Mouse (Mus musculus) hindbrain, embryonic 14.5 days (tissue): ENCODE data around the gene Dock4. TPM values are rescaled to one million over a fixed set of nuclear protein-coding genes. Genes with fewer than 3 reads are reported as not detected.

Experiments used
- ATAC-seq: fragments of 200-750 bp; cut with Nextera tagmentation; 2 replicates; pipeline ENCODE4 v1.8.0; 2017; ENCODE audit warnings: moderate number of reproducible peaks, mild to moderate bottlenecking, moderate TSS enrichment, moderate library complexity; ENCODE audit not compliant: low FRiP score
- DNase-seq: peaks from one replicate; pipeline ENCODE4 v3.0.0-alpha.2; 2015; ENCODE audit warnings: low spot score
- H3K27ac ChIP-seq: fragments of 300-500 bp; sonication (generic); 2 replicates; pipeline ENCODE4 v1.5.1; 2014; ENCODE audit warnings: mild to moderate bottlenecking, moderate library complexity
- H3K27me3 ChIP-seq: fragments of 300-500 bp; sonication (generic); 2 replicates; pipeline ENCODE4 v1.6.1; 2014; ENCODE audit warnings: mild to moderate bottlenecking, low read length, mixed read lengths; ENCODE audit not compliant: control insufficient read depth, insufficient read depth
- H3K36me3 ChIP-seq: fragments of 300-500 bp; sonication (generic); replicated peaks from 2 replicates; pipeline ENCODE4 v1.6.1; 2014; ENCODE audit not compliant: control insufficient read depth, insufficient read depth
- H3K4me1 ChIP-seq: fragments of 300-500 bp; sonication (generic); replicated peaks from 2 replicates; pipeline ENCODE4 v1.6.1; 2014; ENCODE audit warnings: antibody characterized with exemption, low read length, mixed read lengths; ENCODE audit not compliant: control insufficient read depth, insufficient read depth
- H3K4me2 ChIP-seq: fragments of 300-500 bp; sonication (generic); replicated peaks from 2 replicates; pipeline ENCODE4 v1.6.1; 2014; ENCODE audit warnings: mild to moderate bottlenecking, moderate library complexity
- H3K4me3 ChIP-seq: fragments of 300-500 bp; sonication (generic); replicated peaks from 2 replicates; pipeline ENCODE4 v1.5.1; 2014; ENCODE audit warnings: mild to moderate bottlenecking, low read length
- H3K9ac ChIP-seq: fragments of 300-500 bp; sonication (generic); 2 replicates; pipeline ENCODE4 v1.6.1; 2014
- H3K9me3 ChIP-seq: fragments of 300-500 bp; sonication (generic); 2 replicates; pipeline ENCODE4 v1.6.1; 2016; ENCODE audit warnings: low read length; ENCODE audit not compliant: control insufficient read depth
- WGBS: fragments of 180-500 bp; shearing (Covaris S2); extraction: QIAGEN DNeasy Blood & Tissue Kit; methylation state at CpG from one replicate; pipeline ENCODE4 v1.1.7; 2014; 5-methylcytosine and 5-hydroxymethylcytosine counted together
- polyA plus RNA-seq: library from polyadenylated mRNA; unstranded; fragments of >200 nt; fragmentation: Nextera tagmentation; extraction: Ambion mirVana; gene quantifications from 2 replicates; pipeline ENCODE4 v1.2.1, GENCODE M21; 2014

Dock4 gene
- polyA plus RNA-seq, 1 experiment from 2014 or later: 34.1 TPM

GRCm38 (mm10) chr12:40585456-40586141 lies 139.8 kb downstream of the Dock4 start:
- H3K27me3 ChIP-seq: no peaks in the 10 kb centered on the region
- no peak overlapping the region for H3K27ac ChIP-seq
- H3K9me3 ChIP-seq: no peaks in the 10 kb centered on the region
- H3K4me1 ChIP-seq: no peaks in the 10 kb centered on the region
- H3K9ac ChIP-seq: no peak overlapping the region
- 89% methylated on average over 4 of the region's 4 CpGs for WGBS
- no peak overlapping the region for H3K4me3 ChIP-seq
- ATAC-seq: no peak
- H3K4me2 ChIP-seq: no peak overlapping the region
- no peak for DNase-seq
- no peaks in the 10 kb centered on the region for H3K36me3 ChIP-seq

DNA sequence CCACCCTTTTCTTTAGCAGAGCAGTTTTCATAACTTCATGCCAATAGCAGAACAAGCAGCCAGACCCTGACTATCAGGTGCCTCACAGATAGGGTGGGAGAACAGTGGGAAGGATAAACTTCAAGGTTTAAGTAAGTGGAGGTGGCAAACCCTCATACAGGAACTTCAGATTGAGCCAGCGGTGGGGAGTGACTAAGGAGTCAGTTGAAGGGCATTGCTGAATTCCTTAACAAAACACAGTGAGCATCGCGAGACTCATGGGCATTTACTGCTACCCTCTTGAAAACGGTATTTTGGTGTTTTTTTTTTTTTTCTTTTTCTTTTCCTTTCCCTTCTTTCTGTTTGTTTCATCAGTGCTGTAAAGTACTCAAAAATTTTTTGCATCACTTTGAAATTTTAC lies 148.4 kb downstream of the Dock4 start:
- ATAC-seq: no peak

GRCm38 (mm10) chr12:40595440-40595839 lies 149.7 kb downstream of the Dock4 start:
- Histone ChIP-seq H3K4me3 (no peak overlapping the region), H3K4me1 (peaks cover 5% of the 10 kb centered on the region), H3K9me3 (no peaks in the 10 kb centered on the region), H3K9ac (no peak overlapping the region), H3K4me2 (no peak overlapping the region), H3K36me3 (no peaks in the 10 kb centered on the region), H3K27me3 (no peaks in the 10 kb centered on the region), H3K27ac (peak overlapping the region; percentile 11; the same call in 1 of the 2 replicates)
- DNase-seq: no peak
- 82% methylated on average over 6 of the region's 6 CpGs for WGBS
- no peak for ATAC-seq

More for the DNA sequence above, 148.4 kb downstream of the Dock4 start:
- Histone ChIP-seq H3K36me3 (no peaks in the 10 kb centered on the region), H3K27me3 (no peaks in the 10 kb centered on the region), H3K9ac (no peak overlapping the region), H3K4me1 (peaks cover 5% of the 10 kb centered on the region), H3K4me3 (no peak overlapping the region), H3K4me2 (no peak overlapping the region), H3K9me3 (no peaks in the 10 kb centered on the region), H3K27ac (no peak overlapping the region)
- WGBS: 85% methylated on average over 4 of the region's 4 CpGs
- no peak for DNase-seq

DNA sequence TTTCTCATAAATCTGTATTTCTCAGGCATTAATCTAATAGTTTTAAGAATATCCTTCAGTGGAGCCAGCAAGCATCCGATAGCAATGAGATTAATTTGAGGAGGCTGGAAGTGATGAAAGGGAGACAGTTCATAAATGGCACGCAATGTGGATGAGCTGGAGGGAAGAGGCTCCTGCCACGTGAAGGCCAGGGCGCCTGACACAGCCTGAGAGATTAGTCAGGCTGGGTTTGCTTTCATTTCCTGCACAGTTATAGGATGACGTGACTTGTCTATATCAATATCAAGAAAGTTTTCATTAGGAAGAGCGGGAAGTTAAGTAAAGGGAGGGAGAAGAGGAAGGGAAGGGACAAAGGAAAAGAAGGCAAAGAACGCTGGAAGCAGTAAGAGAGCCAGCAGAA lies 150.3 kb downstream of the Dock4 start:
- Histone ChIP-seq H3K27me3 (no peaks in the 10 kb centered on the region), H3K4me2 (no peak overlapping the region), H3K4me1 (peaks cover 5% of the 10 kb centered on the region), H3K4me3 (no peak overlapping the region), H3K27ac (no peak overlapping the region), H3K9ac (no peak overlapping the region), H3K36me3 (no peaks in the 10 kb centered on the region), H3K9me3 (no peaks in the 10 kb centered on the region)
- ATAC-seq (no peak), DNase-seq (no peak)
- 71% methylated on average over 7 of the region's 7 CpGs for WGBS

- DNase-seq: no peak
- no peak overlapping the region for H3K27ac ChIP-seq
- no peak for ATAC-seq
Observed at GRCm38 (mm10) chr12:40596441-40596840, 150.7 kb downstream of the Dock4 start.

DNA sequence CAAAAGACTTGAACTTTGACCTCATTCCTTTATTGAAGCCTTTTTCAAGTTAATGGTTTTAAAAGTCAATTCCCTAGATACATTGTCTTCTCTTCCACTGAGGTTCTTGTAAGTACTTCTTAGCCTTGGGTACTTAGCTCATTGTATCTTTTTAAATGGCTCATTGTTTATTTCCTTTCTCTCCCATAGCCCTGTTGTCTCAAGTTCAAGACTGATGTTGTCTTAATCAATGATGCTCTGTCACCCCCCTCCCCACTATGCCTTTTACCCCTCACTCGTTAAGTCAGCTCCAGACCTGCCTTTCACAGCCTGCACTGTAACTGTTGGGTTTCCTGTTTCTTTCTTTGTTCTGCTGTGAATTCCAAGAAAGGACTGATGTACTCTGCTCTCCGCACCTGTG lies 154.2 kb downstream of the Dock4 start:
- Histone ChIP-seq H3K9ac (no peak overlapping the region), H3K4me1 (peaks cover 5% of the 10 kb centered on the region), H3K27ac (no peak overlapping the region), H3K9me3 (no peaks in the 10 kb centered on the region), H3K36me3 (no peaks in the 10 kb centered on the region), H3K4me2 (no peak overlapping the region), H3K27me3 (no peaks in the 10 kb centered on the region), H3K4me3 (no peak overlapping the region)
- ATAC-seq (no peak), DNase-seq (no peak)
- 62% methylated on average over 2 of the region's 2 CpGs for WGBS

More at GRCm38 (mm10) chr12:40596441-40596840, 150.7 kb downstream of the Dock4 start:
- Histone ChIP-seq H3K4me3 (no peak overlapping the region), H3K27me3 (no peaks in the 10 kb centered on the region), H3K9me3 (no peaks in the 10 kb centered on the region), H3K4me2 (no peak overlapping the region), H3K4me1 (peaks cover 5% of the 10 kb centered on the region), H3K9ac (no peak overlapping the region), H3K36me3 (no peaks in the 10 kb centered on the region)
- WGBS: 90% methylated on average over 6 of the region's 6 CpGs

DNA sequence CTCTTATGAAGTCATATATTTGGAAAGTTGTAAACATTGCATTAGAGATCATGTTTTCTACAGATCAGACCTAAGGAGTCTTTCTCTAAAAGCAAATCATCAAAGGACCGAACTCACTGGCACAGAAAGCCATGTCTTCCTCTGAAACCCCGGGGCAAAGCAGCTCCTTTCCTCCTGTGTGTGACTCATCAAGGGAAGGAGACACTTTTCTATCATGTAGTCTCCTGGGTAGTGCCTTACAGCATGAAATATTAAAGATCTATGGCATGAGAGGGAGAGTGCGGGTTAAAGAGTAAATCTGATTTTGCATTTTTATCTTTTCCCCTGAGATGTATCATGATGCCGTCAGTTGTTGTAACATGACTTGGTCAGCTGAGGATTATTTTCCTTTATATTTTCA lies 159.8 kb downstream of the Dock4 start:
- no peaks in the 10 kb centered on the region for H3K36me3 ChIP-seq
- H3K4me2 ChIP-seq: no peak overlapping the region
- WGBS: 67% methylated on average over 4 of the region's 4 CpGs
- no peaks in the 10 kb centered on the region for H3K9me3 ChIP-seq
- no peak overlapping the region for H3K4me3 ChIP-seq
- no peak overlapping the region for H3K9ac ChIP-seq
- no peak overlapping the region for H3K27ac ChIP-seq
- DNase-seq (no peak), ATAC-seq (no peak)
- H3K27me3 ChIP-seq: no peaks in the 10 kb centered on the region
- no peaks in the 10 kb centered on the region for H3K4me1 ChIP-seq

DNA sequence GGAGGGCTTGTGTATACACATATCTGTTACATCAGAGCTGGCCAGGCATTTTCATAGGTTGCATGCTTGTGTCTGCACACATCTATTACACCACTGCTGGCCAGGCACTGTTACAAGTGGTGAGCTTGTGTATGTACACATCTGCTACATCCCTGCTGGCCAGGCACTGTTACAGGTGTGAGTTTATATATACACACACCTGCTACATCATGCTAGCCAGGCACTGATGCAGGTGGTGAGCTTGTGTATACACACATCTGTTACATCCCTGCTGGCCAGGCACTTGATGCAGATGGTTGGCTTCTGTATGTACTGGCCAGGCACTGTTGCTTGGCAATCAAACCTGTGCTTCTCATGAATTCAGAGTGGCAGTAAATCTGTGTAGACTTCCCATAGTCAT lies 177.2 kb downstream of the Dock4 start:
- H3K4me3 ChIP-seq: no peak overlapping the region
- H3K4me2 ChIP-seq: no peak overlapping the region
- H3K27me3 ChIP-seq: no peaks in the 10 kb centered on the region
- no peaks in the 10 kb centered on the region for H3K9me3 ChIP-seq
- H3K4me1 ChIP-seq: no peaks in the 10 kb centered on the region
- no peak overlapping the region for H3K9ac ChIP-seq
- no peak overlapping the region for H3K27ac ChIP-seq
- H3K36me3 ChIP-seq: no peaks in the 10 kb centered on the region
- DNase-seq (no peak), ATAC-seq (peak; percentile 40; the same call in 1 of the 2 replicates)

- ATAC-seq (no peak), DNase-seq (no peak)
- 100% methylated on average over 1 of the region's 1 CpGs for WGBS
Observed at GRCm38 (mm10) chr12:40626521-40626920, 180.8 kb downstream of the Dock4 start.

GRCm38 (mm10) chr12:40633242-40633641 lies 187.5 kb downstream of the Dock4 start:
- H3K27me3 ChIP-seq: no peaks in the 10 kb centered on the region
- H3K4me2 ChIP-seq: no peak overlapping the region
- ATAC-seq (no peak), DNase-seq (no peak)
- no peaks in the 10 kb centered on the region for H3K4me1 ChIP-seq
- no peak overlapping the region for H3K27ac ChIP-seq
- no peaks in the 10 kb centered on the region for H3K9me3 ChIP-seq
- no peaks in the 10 kb centered on the region; the same call in 1 of the 2 replicates for H3K36me3 ChIP-seq
- H3K4me3 ChIP-seq: no peak overlapping the region
- no peak overlapping the region for H3K9ac ChIP-seq
- WGBS: 93% methylated on average over 2 of the region's 2 CpGs

More at GRCm38 (mm10) chr12:40626521-40626920, 180.8 kb downstream of the Dock4 start:
- Histone ChIP-seq H3K27ac (no peak overlapping the region), H3K4me1 (no peaks in the 10 kb centered on the region), H3K9ac (no peak overlapping the region), H3K4me2 (no peak overlapping the region), H3K27me3 (no peaks in the 10 kb centered on the region), H3K9me3 (no peaks in the 10 kb centered on the region), H3K36me3 (no peaks in the 10 kb centered on the region), H3K4me3 (no peak overlapping the region)
